Mouse (Mus musculus): ENCODE measurements at regions not wholly inside any gene's neighbourhood (a gene's known extent, or its start where the extent isn't known, plus 50 kb on each side); places are given as distances from the start of the nearest gene placed in this dataset.

- TF ChIP-seq GATA1 (IDR thresholded peaks at IDR 0.05; ENCODE audit: low read length) (no peak), TAL1 (IDR thresholded peaks at IDR 0.05; ENCODE audit: low read length) (no peak)
These were observed 206.7 kb downstream of the Irs2 start for GRCm38 (mm10) chr8:10801580-10801979.
